Mouse (Mus musculus): ENCODE measurements around the gene Olfr625-ps1.

- TF ChIP-seq CTCF (IDR thresholded peaks at IDR 0.05; ENCODE audit: low read depth, low read length), result no peak
- no peak for TF ChIP-seq POLR2A (IDR thresholded peaks at IDR 0.05; ENCODE audit: borderline replicate concordance, low read depth, low read length)
These were observed 31.9 kb downstream of the Olfr625-ps1 start, which contains the start of gene Olfr243 for GRCm38 (mm10) chr7:103714371-103714770.
